Mouse (Mus musculus) megakaryocyte, embryonic 14.5 days (primary cell): ENCODE data around the gene Trim46.

Experiments
- FLI1 ChIP-seq: IDR thresholded peaks from 2 replicates; pipeline ENCODE4 v1.6.1; 2012; ENCODE audit warnings: low read length, inconsistent platforms, mixed read lengths
- GATA1 ChIP-seq: IDR thresholded peaks from 3 replicates; pipeline ENCODE4 v1.6.1; 2012; ENCODE audit warnings: mixed read lengths, low read length, inconsistent platforms, borderline replicate concordance

DNA sequence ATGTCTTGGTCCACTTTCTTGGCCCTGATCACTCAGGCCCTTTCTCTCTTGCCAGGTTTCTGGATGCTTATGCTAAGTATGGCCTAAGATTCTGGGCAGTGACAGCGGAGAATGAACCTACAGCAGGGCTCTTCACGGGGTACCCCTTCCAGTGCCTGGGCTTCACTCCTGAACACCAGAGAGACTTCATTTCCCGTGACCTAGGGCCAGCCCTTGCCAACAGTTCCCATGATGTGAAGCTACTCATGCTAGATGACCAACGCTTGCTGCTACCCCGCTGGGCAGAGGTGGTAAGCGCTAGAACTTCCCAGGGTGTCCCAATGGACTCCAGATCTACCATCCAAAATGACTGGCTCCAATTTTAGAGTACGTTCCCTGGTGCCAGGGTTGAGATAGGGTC is 40.0 kb downstream of the Trim46 start:
- TF ChIP-seq GATA1 (no peak), FLI1 (no peak)
